Mouse (Mus musculus) C2C12 (cell line): ENCODE results near the gene Med13l.

Source experiments
- CEBPB ChIP-seq: IDR thresholded peaks from one replicate; pipeline ENCODE4 v1.6.1; 2011; ENCODE audit warnings: low read depth, mild to moderate bottlenecking, control low read depth, moderate library complexity
- CTCF ChIP-seq: IDR thresholded peaks from one replicate; pipeline ENCODE4 v1.5.1; 2011; ENCODE audit not compliant: control insufficient read depth, insufficient read depth, insufficient read length
- FOSL1 ChIP-seq: IDR thresholded peaks from one replicate; pipeline ENCODE4 v1.8.0; 2011; ENCODE audit warnings: mild to moderate bottlenecking, low read length; ENCODE audit not compliant: poor library complexity, insufficient read depth, severe bottlenecking
- MAX ChIP-seq: IDR thresholded peaks from one replicate; pipeline ENCODE4 v1.6.1; 2011; ENCODE audit warnings: mild to moderate bottlenecking, control low read depth
- MYOD1 ChIP-seq: IDR thresholded peaks from one replicate; pipeline ENCODE4 v1.6.1; 2011; ENCODE audit warnings: low read depth; ENCODE audit not compliant: control insufficient read depth, insufficient read length
- MYOG ChIP-seq: IDR thresholded peaks from one replicate; pipeline ENCODE4 v1.6.1; 2011; ENCODE audit not compliant: control insufficient read depth, insufficient read length; ENCODE audit errors: extremely low read depth
- USF1 ChIP-seq: IDR thresholded peaks from one replicate; pipeline ENCODE4 v1.6.1; 2011; ENCODE audit warnings: low read depth, mild to moderate bottlenecking, control low read depth, moderate library complexity

DNA sequence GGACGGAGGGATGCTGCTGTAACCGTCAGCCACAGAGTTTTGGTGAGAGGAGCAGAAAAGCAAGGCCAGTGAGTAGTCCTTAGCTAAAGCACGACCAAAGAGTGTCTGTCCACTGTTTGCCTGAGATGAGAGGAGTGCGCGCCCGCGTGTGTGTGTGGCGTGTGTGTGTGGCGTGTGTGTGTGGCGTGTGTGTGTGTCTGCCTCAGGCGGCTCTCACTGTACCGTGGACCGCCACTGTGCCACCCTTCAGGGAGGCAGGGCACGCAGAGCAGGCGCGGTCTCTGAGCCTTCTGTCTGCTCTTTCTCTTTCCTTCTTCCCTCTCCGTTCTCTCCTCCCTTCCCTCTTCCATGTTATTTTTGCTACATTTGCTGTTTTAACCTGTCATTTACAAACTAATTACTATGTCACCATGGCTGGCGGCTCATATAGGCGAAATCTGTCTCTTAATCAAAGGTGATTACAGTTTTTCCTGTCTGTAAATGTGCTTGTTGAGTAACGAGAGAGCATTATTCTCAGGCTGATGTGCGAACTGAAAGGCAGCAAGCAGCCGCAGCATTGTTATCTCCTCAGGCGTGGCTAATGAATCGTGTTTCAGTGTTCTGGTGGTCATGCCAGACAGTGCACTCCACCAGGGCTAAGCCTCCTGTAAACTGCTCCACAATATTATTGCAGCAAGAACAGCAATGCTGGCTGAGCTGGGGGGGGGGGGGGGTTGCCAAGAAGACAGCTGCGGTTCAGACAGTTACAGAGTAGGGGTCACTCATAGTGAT is 106.1 kb downstream of the Med13l start:
- TF ChIP-seq CTCF (no peak), MYOD1 (no peak), CEBPB (no peak), USF1 (no peak), MAX (no peak), MYOG (no peak), FOSL1 (no peak)
